Mouse (Mus musculus): Measurements from ENCODE around the gene Gm45021.

Gm45021 gene

DNA sequence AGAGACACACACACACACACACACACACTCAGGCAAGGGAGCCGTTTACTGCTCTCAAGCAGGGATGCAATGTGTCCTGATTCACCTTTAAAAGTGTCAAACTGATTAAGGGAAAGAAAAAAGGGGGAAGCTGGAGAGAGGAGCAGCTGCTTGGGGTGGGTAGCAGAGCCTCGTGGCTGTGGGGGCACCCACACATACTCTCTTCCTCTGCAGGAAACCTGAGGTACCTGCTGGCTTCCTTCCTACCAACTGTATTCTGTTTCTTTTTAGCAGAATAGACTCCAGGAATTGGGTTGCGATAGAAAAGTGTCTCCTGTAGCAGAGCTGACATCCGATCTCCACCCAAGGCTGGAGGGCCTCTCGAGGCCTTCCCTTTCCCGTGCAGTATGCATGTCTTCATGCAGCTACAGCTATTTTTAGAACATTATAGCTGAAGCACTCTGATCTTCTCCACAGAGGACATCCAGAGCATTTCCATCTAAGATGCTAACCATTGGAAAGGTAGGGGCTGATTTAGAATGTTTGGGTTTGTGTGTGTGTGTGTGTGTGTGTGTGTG lies at the start of gene Gm45021:
Gene Gm45021 (plus strand): TSS at position 417 of the 557 bp plus-strand sequence.
- no peak for DNase-seq (ENCODE audit: low read depth)

DNA sequence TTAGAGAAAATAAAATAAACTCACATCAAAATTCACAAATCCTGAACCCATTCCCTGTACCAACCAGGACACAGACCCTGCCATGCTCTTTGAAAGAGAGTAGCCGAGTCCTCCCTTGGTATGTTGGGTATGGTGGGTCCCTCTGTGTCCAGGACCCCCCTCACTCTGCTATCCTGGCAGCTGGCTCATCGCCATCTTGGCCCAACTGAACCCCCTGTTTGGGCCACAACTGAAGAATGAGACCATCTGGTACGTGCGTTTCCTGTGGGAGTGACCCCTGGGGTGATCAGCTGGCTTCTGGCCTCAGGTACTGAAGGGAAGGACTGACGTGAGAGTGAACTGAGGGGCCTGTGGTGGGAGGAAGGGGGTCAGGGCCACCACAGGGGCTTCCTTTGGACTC lies 49.5 kb upstream of the Gm45021 start:
- peak; percentile 31 for DNase-seq (ENCODE audit: low read depth)

DNA sequence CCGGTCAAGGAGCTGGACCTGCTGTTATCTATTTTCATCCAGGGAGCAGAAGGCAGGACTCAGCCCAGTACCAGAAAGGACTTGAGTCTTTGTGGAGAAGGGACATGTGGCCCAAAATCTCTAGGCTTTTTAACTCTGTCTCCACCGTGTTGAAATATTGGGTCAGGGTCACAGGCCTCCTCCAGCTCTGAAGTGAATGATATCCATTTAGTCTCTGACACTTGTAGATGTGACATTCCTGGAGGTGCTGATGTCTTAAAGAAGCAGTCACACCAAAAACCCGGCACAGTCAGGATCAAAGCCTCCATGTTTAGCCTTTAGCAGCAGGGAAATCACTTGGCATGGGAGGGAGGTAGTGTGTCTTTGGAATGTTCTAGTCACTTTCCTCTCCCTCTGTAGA lies 48.7 kb upstream of the Gm45021 start:
- no peak for DNase-seq (ENCODE audit: low read depth)

DNA sequence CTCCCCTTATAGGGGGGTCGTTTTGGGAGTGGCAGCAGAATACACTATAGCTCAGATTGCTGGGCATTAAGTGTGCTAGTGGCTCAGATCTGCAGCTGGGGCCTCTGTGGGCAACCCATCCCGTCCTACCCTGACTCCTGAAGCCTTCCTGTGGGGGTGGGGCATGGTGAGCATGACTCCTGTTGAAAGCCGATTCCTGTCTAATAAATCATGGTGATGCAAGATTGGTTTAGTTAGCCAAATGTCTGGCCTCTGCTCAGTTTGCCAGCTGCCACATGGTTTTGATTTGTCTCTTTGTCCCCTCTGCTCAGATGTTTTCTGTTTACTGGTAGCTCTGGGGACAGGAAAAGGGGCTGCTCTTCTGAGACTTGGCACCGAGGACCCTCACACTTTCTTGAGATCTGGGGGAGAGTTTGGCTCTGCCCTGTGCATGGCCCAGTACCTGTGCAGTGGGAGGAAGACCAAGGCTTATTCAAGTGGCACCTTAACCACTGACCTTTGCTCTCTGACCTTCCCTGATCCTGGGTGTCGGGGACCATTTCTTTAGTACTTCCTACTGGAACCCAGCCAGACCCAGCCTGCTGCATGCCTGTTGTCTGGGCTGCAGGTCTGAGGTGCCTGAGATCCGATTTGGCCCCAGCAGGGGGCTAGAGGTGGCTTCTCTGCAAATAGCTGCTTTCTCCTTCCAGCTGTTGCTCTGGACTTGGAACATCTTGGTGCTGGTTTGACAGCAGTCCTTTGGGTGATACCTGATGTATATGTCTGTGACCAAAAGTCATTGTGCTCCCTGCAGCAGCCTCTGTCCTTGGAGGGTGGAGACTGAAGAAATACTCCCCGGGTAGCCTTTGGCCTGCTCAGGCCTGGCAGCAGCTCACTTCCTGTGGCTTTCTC lies 47.6 kb upstream of the Gm45021 start:
- no peak for DNase-seq (ENCODE audit: low read depth)

DNA sequence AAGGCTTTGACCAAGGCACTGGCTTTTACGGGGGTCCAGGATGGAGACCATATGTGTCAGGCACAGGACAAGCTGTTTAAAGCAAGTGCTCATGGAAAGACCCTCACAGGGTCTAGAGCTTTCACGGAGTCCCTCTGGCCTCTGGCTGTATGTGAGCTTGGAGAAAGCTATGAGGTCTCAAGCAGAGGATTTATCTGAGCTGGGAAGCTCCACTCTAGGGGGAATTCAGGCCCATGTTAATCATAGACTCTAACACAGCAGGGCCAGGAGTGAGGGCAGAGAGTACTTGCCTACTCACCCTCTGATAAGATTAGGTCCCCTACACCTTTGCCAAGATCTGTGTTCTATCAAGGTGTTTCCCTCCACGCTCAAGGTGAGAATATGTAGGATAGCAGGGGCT lies 46.8 kb upstream of the Gm45021 start:
- DNase-seq (ENCODE audit: low read depth): no peak

DNA sequence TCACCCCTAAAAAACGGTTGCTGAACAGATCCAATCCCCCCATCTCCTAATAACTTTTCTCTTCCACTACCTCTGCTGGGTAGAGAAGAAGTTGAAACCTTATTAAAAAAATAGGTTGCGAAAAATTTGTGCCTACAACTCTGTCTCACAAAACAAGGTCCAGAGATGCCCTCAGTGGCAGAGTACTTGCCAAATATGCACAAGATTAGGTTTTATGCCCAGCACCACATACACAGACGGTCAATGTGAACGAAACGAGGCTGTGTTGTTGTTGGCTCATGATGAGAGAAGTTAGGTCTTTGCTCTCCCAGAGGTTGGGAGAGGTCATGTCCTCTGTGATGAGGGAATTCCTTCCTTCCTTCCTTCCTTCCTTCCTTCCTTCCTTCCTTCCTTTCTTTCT lies 44.2 kb upstream of the Gm45021 start:
- no peak for DNase-seq (ENCODE audit: low read depth)

DNA sequence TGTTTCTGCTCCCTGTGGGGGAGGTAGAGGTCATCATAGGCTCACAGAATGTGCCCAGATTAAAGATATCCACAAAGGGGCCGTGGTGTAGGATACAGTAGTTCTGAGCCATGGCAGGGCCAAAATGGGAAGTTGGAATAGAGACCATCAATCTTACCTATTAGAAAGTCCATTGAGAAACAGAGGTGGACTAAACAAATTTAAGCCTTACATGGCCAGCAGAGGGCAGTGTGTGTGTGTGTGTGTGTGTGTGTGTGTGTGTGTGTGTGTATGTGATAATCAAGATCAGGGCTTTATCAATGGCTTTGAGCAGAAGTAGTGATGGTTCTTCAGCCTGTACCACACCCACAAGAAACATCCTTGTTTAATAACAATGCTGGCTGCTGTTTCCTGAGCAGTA lies 43.1 kb upstream of the Gm45021 start:
- peak; percentile 71 for DNase-seq (ENCODE audit: low read depth)

DNA sequence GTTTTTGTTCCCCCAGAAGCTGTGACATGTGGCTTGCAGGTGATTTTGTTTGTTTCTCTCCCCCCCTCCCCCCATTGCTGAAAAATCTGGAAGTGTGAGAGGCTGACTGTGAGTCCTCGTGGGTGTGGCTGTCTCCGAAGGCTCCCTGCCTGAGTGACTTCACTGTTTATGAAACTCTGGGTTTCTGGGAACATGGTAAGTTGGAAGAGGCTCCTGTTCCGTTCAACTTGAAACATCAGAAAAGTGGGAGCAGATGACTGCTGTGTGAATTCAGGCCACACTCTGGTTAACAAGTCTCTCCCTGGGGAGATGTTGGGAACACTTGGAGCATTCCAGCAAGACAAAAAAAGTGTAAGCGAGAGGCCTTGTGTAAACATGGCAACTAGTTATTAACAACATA lies 42.6 kb upstream of the Gm45021 start:
- DNase-seq (ENCODE audit: low read depth): no peak

DNA sequence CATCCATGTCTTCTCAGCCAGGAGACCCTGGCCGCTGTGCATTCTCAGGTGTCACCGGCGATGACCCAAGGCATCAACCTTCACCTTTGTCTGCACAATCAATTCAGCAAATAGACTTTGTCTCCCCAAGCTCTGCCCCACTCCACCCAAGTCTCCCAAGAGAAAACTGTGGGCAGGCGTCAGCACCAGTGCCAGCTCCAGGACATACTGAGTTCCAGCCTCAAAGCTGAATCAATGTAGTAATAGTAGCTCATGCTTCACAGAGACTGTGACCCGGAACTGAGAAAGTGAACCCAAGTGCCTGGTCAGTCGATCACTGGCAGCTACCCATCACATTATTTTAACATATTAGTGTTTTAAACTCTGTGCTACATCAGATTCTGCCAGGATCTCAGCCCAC lies 41.1 kb upstream of the Gm45021 start:
- DNase-seq (ENCODE audit: low read depth): no peak

DNA sequence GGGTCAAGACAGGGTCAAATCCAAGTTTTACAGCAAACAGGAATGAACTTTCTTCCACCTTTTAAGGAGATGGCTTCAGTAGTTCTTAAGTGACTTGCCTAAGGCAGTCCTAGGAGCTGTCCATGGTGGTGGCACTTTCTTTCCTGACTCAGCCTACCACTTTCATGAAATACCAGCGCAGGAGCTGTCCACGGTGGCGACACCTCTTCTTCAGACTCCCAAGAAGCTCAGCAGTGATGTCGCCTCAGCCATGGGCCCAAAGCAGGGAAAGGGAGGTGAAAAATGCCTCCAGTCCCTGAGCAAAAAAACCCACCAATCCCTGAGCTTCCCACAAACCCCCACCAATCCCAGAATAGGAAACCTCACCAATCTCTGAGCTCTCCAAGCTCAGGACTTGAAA lies 36.5 kb upstream of the Gm45021 start:
- peak; percentile 82 for DNase-seq (ENCODE audit: low read depth)

DNA sequence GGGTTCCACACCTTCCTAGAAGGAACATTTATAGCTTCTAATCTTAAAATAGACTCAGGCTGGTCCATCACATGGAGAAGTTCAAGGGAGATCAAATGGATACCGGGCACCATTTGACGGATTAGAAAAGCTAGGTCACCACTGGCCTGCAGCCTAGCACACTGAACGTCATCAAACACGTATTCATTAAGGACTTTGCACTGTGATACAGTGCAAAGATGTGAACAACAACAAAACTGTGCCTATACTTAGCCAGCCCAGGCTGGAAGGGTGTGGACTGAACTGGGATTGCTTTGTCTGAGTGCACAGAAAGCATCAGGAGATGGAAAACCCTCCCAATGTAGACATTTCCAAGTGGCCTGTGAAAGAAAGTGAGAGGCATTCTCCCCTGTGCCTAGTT lies 35.6 kb upstream of the Gm45021 start:
- no peak for DNase-seq (ENCODE audit: low read depth)

DNA sequence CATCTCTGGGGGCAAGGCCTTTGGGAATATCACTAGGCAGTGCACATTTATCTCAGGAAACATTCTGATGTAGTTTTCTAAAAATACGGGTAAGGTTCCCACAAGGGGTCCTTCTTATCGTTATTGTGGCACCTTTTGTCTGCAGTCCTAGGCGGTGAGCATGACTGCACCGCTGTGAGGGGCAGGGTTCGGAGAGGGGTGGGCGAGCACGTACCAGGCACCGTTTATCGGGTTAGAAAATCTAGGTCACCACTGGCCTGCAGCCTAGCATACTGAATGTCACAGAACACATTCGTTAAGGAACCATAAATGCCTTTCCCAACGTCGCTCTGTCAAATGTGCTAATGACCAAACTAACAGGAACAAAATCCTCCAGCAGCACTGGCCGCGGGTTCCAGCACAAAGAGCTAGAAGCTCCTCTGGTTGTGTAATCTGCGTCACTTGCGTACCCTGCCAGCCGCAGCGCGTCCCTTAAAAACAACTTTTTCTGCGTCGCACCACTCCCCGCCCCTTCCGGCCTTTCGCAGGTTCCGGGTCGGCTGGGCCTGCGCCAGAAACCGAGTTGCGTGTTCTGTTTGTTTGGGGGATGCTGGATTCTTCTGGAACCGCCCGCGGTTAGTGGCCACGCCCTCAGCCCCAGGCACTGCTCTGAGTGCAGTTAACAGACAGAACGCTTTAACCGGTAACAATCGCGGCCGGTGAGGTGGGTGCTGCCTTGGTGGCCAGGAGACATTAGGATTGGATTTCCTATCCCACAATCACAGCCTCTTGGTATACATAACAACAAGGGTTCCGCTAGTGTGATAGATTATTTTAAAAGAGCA lies 34.9 kb upstream of the Gm45021 start, which contains the start of gene Lrrc61:
Gene Lrrc61 (plus strand): TSS at position 517 of the 824 bp plus-strand sequence.
- DNase-seq (ENCODE audit: low read depth): peak; percentile 95

DNA sequence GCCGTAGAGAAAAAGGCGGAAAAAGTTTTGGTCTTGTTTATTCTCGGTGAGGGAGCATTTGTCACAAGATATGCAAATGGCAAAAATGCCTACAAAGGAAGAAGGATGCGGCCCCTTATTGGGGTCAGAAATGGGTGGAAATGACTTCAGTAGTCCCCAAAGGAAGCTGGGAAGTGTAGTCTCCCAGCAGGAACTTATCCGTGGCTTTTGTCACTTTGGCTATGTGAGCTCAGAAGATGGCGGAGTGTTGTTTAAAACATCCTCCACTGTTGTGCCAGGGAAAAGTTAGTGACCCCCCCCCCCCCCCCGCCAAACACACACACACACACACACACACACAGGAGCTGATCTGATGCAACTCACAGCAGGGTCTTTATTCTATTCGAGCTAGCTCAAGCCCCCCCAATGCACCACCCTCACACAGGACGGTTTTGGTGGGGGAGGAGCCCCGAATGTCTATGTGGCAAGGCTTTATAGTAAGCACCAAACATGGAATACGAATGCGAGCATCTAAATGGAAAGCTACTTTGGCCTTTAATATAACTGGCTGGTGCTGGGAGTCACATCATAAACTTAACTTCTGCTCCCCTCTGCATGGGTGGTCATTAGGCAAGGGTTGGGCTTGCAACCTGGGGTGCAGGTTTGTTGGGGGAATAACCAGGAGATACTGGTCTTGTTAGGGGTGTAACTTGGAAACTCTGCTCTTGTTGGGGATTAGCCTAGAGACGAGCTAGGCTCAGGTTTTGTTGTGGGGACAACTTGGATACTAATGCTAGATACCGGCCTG lies 34.1 kb upstream of the Gm45021 start:
- DNase-seq (ENCODE audit: low read depth): peak; percentile 34

DNA sequence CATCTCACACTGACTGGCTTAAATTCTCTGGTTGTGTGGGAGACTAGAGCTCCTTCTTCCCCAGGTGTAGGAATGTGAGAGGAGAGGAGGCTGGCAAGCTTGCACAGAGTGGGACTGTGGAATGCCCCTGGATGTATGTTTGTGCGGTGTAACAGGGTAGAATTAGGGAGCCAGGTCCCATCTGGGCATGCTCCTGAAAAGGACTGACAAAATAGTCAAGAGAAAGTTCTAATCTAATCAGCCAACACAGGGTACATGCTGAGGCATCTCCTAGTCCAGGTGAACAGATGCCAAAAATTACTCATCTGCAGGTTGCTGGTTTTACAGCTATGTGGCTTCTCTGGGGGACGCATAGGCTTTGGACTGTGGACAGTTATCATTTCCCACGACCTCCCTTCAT lies 33.5 kb upstream of the Gm45021 start:
- DNase-seq (ENCODE audit: low read depth): no peak

DNA sequence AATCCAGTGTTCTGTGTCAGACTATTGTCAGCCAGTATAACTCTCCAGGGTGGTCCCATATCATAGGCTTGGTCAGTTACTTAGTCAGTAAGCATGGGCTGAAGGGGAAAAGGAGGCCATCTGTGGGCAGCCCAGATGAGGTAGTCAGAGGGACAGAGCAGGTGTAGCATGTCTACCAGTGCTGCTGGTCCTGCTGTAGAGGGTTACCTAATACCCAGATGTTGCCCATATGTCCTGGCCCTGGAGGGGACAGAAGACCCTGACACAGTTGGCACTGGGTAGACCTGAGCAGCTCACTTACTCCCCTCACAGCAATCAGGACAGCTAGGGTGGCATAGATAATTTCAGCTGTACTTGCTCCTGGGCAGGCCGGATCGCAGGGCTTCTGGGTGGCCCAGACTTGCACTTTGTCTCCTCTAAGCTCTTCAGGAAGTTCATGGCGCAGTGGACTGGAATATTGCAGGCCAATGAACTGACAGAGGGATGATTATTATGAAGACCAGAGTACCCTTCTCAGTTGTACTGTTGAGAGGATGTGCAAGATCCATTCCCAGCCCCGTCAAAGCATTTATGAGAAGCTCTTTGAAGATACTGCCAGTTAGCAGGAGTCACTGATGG lies 23.6 kb upstream of the Gm45021 start:
- DNase-seq (ENCODE audit: low read depth): no peak

DNA sequence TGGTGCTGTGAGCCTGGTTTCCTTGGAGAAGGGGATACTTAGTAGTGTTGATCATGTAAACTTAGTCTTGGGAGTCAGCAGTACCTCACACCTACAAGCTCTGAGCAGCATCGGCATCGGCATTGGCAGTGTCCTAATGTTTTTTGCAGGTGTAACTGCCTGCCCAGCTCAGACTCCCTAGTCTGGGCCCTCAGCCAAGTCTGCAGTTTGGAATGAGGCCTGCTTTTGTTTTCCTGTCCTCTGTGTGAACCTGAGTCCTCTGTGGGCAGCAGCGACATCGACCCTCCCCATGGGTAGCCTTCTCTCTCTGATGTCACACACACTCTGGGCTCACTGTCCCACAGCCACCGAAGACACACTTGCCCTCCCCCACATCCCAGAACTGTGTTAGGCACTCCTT lies 23.1 kb upstream of the Gm45021 start:
- DNase-seq (ENCODE audit: low read depth): no peak

DNA sequence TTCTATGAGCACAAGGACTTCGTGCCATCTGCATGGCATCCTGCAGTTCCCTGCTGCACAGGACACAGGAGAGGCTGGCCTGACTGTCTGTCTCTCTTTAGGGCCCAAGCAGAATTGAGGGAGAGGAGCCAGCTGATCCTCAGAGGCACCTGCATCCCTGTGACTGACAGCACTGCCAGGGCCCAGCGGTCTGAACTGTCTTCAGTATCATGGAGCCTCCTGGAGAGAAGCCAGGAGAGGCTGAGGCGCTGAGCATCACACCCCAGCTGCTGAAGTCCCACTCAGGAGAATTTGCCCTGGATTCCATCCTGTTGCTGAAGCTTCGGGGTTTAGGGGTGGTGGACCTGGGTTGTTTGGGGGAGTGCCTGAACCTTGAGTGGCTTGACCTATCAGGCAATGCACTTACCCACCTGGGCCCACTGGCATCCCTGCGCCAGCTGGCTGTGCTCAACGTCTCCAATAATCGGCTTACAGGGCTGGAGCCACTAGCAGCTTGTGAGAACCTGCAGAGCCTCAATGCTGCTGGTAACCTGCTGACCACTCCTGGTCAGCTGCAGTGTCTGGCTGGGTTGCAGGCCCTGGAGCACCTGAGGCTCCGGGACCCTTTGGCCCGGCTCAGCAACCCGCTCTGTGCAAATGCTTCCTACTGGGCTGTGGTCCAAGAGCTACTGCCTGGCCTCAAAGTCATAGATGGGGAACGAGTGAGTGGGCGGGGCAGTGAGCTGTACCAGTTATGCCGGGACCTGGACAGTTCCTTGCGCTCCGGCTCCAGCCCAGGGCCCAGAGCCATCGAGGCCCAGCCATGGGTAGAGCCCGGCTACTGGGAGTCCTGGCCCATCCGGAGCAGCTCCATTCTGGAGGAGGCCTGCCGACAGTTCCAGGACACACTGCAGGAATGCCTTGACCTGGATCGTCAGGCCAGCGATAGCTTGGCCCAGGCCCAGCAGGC lies 21.1 kb upstream of the Gm45021 start:
- no peak for DNase-seq (ENCODE audit: low read depth)

DNA sequence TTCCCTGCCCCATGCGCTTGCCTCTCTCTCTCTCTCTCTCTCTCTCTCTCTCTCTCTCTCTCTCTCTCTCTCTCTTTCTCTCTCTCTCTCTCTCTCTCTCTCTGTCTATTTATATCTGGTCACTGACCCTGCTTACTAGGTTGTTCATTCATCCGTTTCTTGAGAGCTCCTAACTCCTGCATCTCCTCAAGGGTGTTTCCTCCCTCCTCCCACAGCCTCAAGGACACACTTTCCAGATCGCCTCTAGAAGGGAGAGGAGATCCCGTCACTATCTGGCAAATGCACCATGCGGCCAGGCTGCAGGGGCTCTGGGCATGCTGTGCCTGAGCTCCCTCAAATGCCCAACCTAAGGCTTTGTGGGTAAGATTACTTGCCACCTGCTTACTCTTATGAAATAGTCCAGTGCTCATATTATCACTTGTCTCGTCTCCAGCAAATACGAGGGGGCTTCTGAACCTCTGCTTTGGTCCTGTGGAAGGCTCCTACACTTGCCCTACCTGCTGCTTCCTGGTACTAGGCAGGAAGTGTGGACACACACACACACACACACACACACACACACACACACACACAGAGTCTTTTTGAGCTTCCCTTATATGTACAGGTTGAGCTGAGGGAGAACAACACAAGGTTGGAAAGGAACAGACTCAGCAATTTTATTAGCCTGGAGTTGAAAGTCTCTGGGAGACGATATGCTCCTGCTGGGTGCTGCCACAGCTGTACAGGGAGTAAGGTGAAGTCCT lies 20.2 kb upstream of the Gm45021 start:
- DNase-seq (ENCODE audit: low read depth): no peak

DNA sequence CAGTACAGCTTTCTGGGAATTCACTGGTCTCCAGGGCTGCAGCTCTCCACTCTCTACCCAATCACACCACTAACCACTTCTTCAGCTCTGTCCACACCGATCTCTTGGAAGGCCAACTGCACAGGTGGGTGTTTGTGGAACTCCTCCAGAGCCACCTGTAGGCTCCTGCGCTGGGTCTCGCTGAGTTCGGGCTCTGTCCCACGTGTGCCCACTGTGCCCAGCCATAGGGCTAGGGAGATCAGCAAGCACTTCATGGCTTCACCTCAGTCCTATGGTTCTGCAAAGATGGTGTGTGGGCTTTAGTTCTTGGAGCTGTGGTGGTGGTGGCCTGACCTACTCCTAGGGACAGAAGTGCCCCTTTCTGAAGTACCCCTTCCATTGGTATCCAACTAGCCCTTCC lies 17.4 kb upstream of the Gm45021 start:
- no peak for DNase-seq (ENCODE audit: low read depth)
